Mouse (Mus musculus) liver, adult 2 months (tissue): ENCODE data around the gene Fam3c. TPM values are rescaled to one million over a fixed set of nuclear protein-coding genes. Genes with fewer than 3 reads are reported as not detected.

Experiments used
- DNase-seq: peaks from one replicate; pipeline ENCODE4 v3.0.0-alpha.2; 2011; ENCODE audit warnings: low read depth, low spot score; ENCODE audit errors: extremely low read depth
- H3K27ac ChIP-seq: fragments of 200-500 bp; replicated peaks from 2 replicates; pipeline ENCODE4 v1.5.1; 2012; ENCODE audit warnings: low read depth, mild to moderate bottlenecking, control low read depth, inconsistent platforms, low read length; ENCODE audit not compliant: insufficient read depth
- H3K27me3 ChIP-seq: fragments of 200-500 bp; 2 replicates; pipeline ENCODE4 v1.6.1; 2012; ENCODE audit warnings: mild to moderate bottlenecking, moderate library complexity, low read length, inconsistent platforms; ENCODE audit not compliant: control insufficient read depth, insufficient read depth
- H3K36me3 ChIP-seq: fragments of 200-500 bp; 2 replicates; pipeline ENCODE4 v1.6.1; 2012; ENCODE audit warnings: low read length, inconsistent platforms; ENCODE audit not compliant: control insufficient read depth, insufficient read depth
- H3K4me1 ChIP-seq: fragments of 200-500 bp; 2 replicates; pipeline ENCODE4 v1.6.1; 2011; ENCODE audit warnings: low read length; ENCODE audit not compliant: control insufficient read depth, insufficient read depth
- H3K4me3 ChIP-seq: fragments of 200-500 bp; 2 replicates; pipeline ENCODE4 v1.5.1; 2011; ENCODE audit warnings: low read depth, mild to moderate bottlenecking, control low read depth, low read length, moderate library complexity; ENCODE audit not compliant: insufficient read depth
- H3K79me2 ChIP-seq: fragments of 200-500 bp; 2 replicates; pipeline ENCODE4 v1.6.1; 2012; ENCODE audit warnings: inconsistent platforms, mild to moderate bottlenecking, low read length, moderate library complexity; ENCODE audit not compliant: control insufficient read depth, insufficient read depth
- H3K9ac ChIP-seq: fragments of 200-500 bp; 2 replicates; pipeline ENCODE4 v1.6.1; 2012; ENCODE audit warnings: low read depth, mild to moderate bottlenecking, control low read depth, inconsistent platforms, low read length
- CTCF ChIP-seq: fragments of 200-500 bp; IDR thresholded peaks from 2 replicates; pipeline ENCODE4 v1.5.1; 2011; ENCODE audit warnings: low read depth, low read length, control low read depth
- POLR2A ChIP-seq: fragments of 200-500 bp; IDR thresholded peaks from 2 replicates; pipeline ENCODE4 v1.6.1; 2011; ENCODE audit warnings: low read length, control low read depth; ENCODE audit not compliant: insufficient read depth; ENCODE audit errors: extremely low read depth
- WGBS: fragments of 180-500 bp; shearing (Covaris S2); methylation state at CpG from one replicate; pipeline ENCODE4 v1.1.7; 2018; 5-methylcytosine and 5-hydroxymethylcytosine counted together
- polyA plus RNA-seq: library from polyadenylated mRNA; depleted of rRNA; stranded (reverse); fragments of >200 nt; gene quantifications from 2 replicates; pipeline ENCODE4 v1.2.3, GENCODE M21; 2012
- total RNA-seq: library from RNA; depleted of rRNA; stranded (reverse); fragments of >200 nt; gene quantifications from 2 replicates; pipeline ENCODE4 v1.2.3, GENCODE M21; 2014

The Fam3c gene
- total and polyA plus RNA-seq, 2 experiments: 3.1 to 34.5 TPM

DNA sequence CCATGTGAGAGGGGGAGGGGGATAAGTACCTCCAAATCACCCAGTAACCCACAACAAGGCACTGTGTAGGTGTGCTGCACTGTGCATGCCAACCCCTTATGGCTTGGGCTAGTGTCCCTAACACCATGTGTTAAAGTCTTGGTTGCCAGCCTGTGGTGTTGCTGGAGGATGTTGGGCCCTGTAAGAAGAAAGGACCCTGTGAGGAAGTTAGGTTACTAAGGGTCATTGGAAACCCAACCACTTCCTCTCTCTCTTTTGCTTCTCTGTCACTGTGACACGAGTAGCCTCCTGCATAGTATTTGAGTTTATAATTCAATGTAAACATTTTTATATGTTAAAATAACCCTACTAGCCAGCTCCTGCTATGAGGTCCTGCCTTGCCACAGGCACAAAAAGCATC is 3.0 kb upstream of the Fam3c start:
- Histone ChIP-seq H3K9ac (no peak overlapping the region), H3K79me2 (peaks cover 11% of the 10 kb centered on the region; the same call in 1 of the 2 replicates), H3K27me3 (no peaks in the 10 kb centered on the region), H3K27ac (no peak overlapping the region), H3K4me3 (no peak overlapping the region), H3K4me1 (peaks cover 4% of the 10 kb centered on the region), H3K36me3 (no peaks in the 10 kb centered on the region)
- 55% methylated on average over 1 of the region's 1 CpGs for WGBS
- TF ChIP-seq CTCF (no peak), POLR2A (no peak)
- DNase-seq: no peak

DNA sequence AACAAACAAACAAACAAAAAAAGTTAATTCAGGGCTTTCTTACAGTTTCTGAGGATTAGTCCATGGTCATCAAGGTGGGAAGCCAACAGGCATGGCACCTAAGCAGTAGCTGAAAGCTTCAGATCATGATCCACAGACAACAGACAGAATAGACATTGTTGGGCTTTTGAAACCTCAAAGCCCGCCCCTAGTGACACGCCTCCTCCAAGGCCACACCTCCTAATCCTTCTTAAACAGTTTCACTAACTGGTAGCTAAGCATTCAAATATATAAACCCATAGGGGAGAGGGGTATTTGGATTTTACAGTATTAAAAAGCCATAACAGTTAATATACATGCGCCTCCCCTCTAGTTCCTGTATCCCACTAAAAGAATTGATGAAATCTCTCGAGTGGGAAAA is 1.3 kb upstream of the Fam3c start:
- no peaks in the 10 kb centered on the region for H3K27me3 ChIP-seq
- H3K36me3 ChIP-seq: no peaks in the 10 kb centered on the region
- WGBS: 97% methylated on average over 4 of the region's 4 CpGs
- no peak for DNase-seq
- H3K79me2 ChIP-seq: peaks cover 12% of the 10 kb centered on the region; the same call in 1 of the 2 replicates
- TF ChIP-seq CTCF (no peak), POLR2A (no peak)
- peaks cover 4% of the 10 kb centered on the region for H3K4me1 ChIP-seq
- no peak overlapping the region for H3K4me3 ChIP-seq
- no peak overlapping the region for H3K9ac ChIP-seq
- H3K27ac ChIP-seq: no peak overlapping the region

DNA sequence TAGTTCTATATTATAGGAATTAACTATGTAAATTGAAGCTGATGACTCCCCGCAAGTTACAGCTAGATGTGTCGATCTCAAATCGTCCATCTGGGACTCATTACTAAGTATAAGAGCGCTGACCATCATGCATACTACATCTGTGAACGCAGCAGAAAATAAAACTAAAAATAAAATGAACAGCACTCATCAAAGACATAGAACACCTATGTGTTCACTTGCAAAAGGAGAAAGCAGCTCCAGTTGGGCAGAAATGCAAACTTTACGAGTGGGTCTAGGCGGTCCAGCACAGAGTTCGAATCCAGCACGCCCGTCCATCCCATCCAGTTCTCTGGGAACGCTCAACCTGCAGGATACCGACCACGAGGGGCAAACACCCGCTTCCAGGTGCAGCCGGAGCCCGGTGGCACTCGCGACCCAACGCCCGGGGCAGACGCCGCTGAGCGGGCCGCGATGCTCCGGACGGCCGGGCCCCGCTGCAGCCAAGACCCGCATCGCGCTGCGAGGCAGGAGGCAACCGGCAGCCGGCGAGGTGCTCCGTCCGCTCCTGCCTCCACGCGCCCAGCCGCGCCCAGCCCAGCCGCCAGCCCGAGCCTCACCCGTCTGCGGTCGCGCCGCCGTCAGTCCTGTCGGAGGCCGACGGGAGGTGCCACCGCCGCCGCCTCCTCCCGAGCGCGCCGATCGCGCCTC is 502 bp downstream of the Fam3c start:
- H3K36me3 ChIP-seq: no peaks in the 10 kb centered on the region
- peak overlapping the region; percentile 27 for H3K27ac ChIP-seq
- 3% methylated on average over 52 of the region's 62 CpGs for WGBS
- TF ChIP-seq CTCF (no peak), POLR2A (0 out of 2 replicates have a peak, but pooled peaks have one; percentile 15)
- H3K9ac ChIP-seq: peak overlapping the region; percentile 91
- H3K4me1 ChIP-seq: peaks cover 7% of the 10 kb centered on the region
- no peaks in the 10 kb centered on the region for H3K27me3 ChIP-seq
- H3K4me3 ChIP-seq: peak overlapping the region; percentile 65
- no peak for DNase-seq
- peaks cover 12% of the 10 kb centered on the region; the same call in 1 of the 2 replicates for H3K79me2 ChIP-seq

DNA sequence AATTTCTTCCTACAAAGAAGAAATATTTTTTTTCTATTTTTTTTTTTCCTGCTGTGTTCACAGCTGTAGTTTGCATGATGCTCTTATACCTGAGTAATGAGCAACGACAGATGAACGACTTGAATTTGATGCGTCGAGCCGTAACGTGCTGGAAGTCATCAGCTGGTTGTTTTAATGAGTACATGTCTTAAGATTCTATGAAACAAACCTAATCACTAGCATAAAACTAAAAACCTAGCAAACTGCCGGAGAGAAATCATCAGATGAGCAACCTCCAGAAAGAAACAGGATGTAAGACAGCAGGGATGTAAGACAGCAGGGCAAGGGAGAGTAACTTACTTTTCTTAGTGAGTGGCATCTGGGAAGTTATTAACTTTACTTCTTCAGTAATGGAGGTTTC is 1.4 kb downstream of the Fam3c start:
- Histone ChIP-seq H3K79me2 (peaks cover 12% of the 10 kb centered on the region; the same call in 1 of the 2 replicates), H3K4me1 (peaks cover 10% of the 10 kb centered on the region), H3K36me3 (no peaks in the 10 kb centered on the region), H3K9ac (no peak overlapping the region), H3K27ac (no peak overlapping the region), H3K27me3 (no peaks in the 10 kb centered on the region), H3K4me3 (no peak overlapping the region)
- WGBS: 92% methylated on average over 7 of the region's 7 CpGs
- TF ChIP-seq POLR2A: no peak
- TF ChIP-seq CTCF: no peak
- no peak for DNase-seq

DNA sequence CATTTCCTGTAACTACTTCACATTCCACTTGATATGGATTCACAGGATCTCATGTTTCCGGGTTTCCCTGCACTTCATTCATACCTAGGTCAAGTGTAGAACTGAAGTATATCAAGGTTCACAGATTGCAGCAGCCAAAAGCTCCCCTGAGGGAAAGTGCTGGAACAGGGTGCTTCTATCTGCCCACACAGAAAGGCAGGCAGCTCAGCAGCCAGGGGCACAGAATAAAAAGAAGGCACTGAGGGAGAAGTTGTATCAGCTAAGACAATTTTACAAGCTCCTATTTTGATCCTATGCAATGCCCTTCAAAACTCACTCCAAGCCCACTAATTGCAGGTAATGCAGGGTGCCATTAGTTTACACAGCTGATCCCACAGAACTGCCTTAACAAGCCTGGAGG is 2.0 kb downstream of the Fam3c start:
- DNase-seq: no peak
- TF ChIP-seq CTCF: no peak
- Histone ChIP-seq H3K27me3 (no peaks in the 10 kb centered on the region), H3K36me3 (no peaks in the 10 kb centered on the region), H3K4me1 (peaks cover 12% of the 10 kb centered on the region), H3K27ac (no peak overlapping the region), H3K79me2 (peaks cover 12% of the 10 kb centered on the region; the same call in 1 of the 2 replicates), H3K9ac (no peak overlapping the region), H3K4me3 (no peak overlapping the region)
- WGBS: 59% methylated on average over 1 of the region's 1 CpGs

DNA sequence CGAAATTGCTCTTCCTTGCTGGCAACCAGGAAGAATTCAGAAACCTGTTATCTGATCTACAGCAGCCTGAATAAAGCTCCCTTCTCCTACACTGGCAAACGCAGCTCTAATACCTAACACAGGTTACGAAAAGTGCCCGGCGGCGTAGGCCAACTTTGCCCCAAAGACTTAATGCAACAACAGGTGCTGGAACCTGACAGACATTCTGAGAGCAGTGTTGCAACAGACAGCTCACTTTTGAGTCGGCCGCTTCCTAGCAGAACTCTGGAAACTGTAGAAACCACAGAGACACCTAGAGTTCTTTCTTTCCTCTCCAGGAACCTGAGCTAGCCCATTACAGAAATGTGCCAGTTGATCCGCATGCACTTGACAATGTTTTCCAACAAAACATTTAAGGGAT is 4.5 kb downstream of the Fam3c start:
- H3K4me3 ChIP-seq: no peak overlapping the region
- peak overlapping the region; percentile 62 for H3K27ac ChIP-seq
- peak overlapping the region; percentile 29; the same call in 1 of the 2 replicates for H3K9ac ChIP-seq
- H3K27me3 ChIP-seq: no peaks in the 10 kb centered on the region
- peaks cover 29% of the 10 kb centered on the region; the same call in 1 of the 2 replicates for H3K79me2 ChIP-seq
- 22% methylated on average over 9 of the region's 9 CpGs for WGBS
- peak; percentile 85 for DNase-seq
- peaks cover 14% of the 10 kb centered on the region for H3K4me1 ChIP-seq
- TF ChIP-seq CTCF (no peak), POLR2A (no peak)
- H3K36me3 ChIP-seq: no peaks in the 10 kb centered on the region
